Mouse (Mus musculus) forebrain, embryonic 10.5 days (tissue): ENCODE measurements at regions not wholly inside any gene's neighbourhood (a gene's known extent, or its start where the extent isn't known, plus 50 kb on each side); places are given as distances from the start of the nearest gene placed in this dataset.

ENCODE experiments used
- DNase-seq: peaks from one replicate; pipeline ENCODE4 v3.0.0-alpha.2; 2017; ENCODE audit warnings: low spot score; ENCODE audit errors: extremely low spot score
- H3K27ac ChIP-seq: fragments of 300-500 bp; sonication (generic); 2 replicates; pipeline ENCODE4 v1.5.1; 2016; ENCODE audit warnings: mild to moderate bottlenecking
- H3K27me3 ChIP-seq: fragments of 300-500 bp; sonication (generic); 2 replicates; pipeline ENCODE4 v1.6.1; 2016; ENCODE audit warnings: mild to moderate bottlenecking; ENCODE audit not compliant: poor library complexity, severe bottlenecking
- H3K36me3 ChIP-seq: fragments of 300-500 bp; sonication (generic); replicated peaks from 2 replicates; pipeline ENCODE4 v1.6.1; 2016; ENCODE audit warnings: mild to moderate bottlenecking, moderate library complexity
- H3K4me1 ChIP-seq: fragments of 300-500 bp; sonication (generic); 2 replicates; pipeline ENCODE4 v1.6.1; 2016
- H3K4me3 ChIP-seq: fragments of 300-500 bp; sonication (generic); 2 replicates; pipeline ENCODE4 v1.5.1; 2016; ENCODE audit warnings: mild to moderate bottlenecking, moderate library complexity
- H3K9me3 ChIP-seq: fragments of 300-500 bp; sonication (generic); 2 replicates; pipeline ENCODE4 v1.6.1; 2016; ENCODE audit warnings: mild to moderate bottlenecking, moderate library complexity
- WGBS: fragments of 180-500 bp; shearing (Covaris S2); methylation state at CpG from one replicate; pipeline ENCODE4 v1.1.7; 2016; 5-methylcytosine and 5-hydroxymethylcytosine counted together

- Histone ChIP-seq H3K4me3 (no peak overlapping the region), H3K27me3 (no peaks in the 10 kb centered on the region), H3K4me1 (no peaks in the 10 kb centered on the region), H3K27ac (no peak overlapping the region), H3K36me3 (no peaks in the 10 kb centered on the region), H3K9me3 (no peaks in the 10 kb centered on the region)
- 92% methylated on average over 3 of the region's 3 CpGs for WGBS
- DNase-seq: no peak
These were observed 51.5 kb upstream of the D7Ertd443e start for GRCm38 (mm10) chr7:134436917-134437316.

GRCm38 (mm10) chr7:134439281-134439680 is 53.8 kb upstream of the D7Ertd443e start:
- WGBS: 92% methylated on average over 5 of the region's 5 CpGs
- no peak overlapping the region for H3K27ac ChIP-seq

GRCm38 (mm10) chr7:134445008-134445806 is 59.7 kb upstream of the D7Ertd443e start:
- Histone ChIP-seq H3K27ac (no peak overlapping the region), H3K27me3 (no peaks in the 10 kb centered on the region), H3K36me3 (no peaks in the 10 kb centered on the region), H3K4me1 (0 out of 2 replicates have a peak, but pooled peaks cover 4% of the 10 kb centered on the region), H3K4me3 (no peak overlapping the region), H3K9me3 (no peaks in the 10 kb centered on the region)
- DNase-seq: no peak
- WGBS: 88% methylated on average over 8 of the region's 8 CpGs

More at GRCm38 (mm10) chr7:134439281-134439680, 53.8 kb upstream of the D7Ertd443e start:
- DNase-seq: no peak
- Histone ChIP-seq H3K27me3 (no peaks in the 10 kb centered on the region), H3K36me3 (no peaks in the 10 kb centered on the region), H3K9me3 (no peaks in the 10 kb centered on the region), H3K4me1 (0 out of 2 replicates have a peak, but pooled peaks cover 2% of the 10 kb centered on the region), H3K4me3 (no peak overlapping the region)

- 0 out of 2 replicates have a peak, but pooled peaks cover 4% of the 10 kb centered on the region for H3K4me1 ChIP-seq
These were observed 62.3 kb upstream of the D7Ertd443e start for GRCm38 (mm10) chr7:134447648-134448202.

GRCm38 (mm10) chr7:134448831-134449230 is 63.4 kb upstream of the D7Ertd443e start:
- H3K27me3 ChIP-seq: no peaks in the 10 kb centered on the region
- DNase-seq: no peak

More at GRCm38 (mm10) chr7:134447648-134448202, 62.3 kb upstream of the D7Ertd443e start:
- H3K36me3 ChIP-seq: no peaks in the 10 kb centered on the region
- no peaks in the 10 kb centered on the region for H3K9me3 ChIP-seq
- H3K4me3 ChIP-seq: no peak overlapping the region
- H3K27ac ChIP-seq: no peak overlapping the region
- DNase-seq: no peak
- H3K27me3 ChIP-seq: no peaks in the 10 kb centered on the region

GRCm38 (mm10) chr7:134462677-134463076 is 77.2 kb upstream of the D7Ertd443e start:
- 89% methylated on average over 3 of the region's 3 CpGs for WGBS
- Histone ChIP-seq H3K27me3 (no peaks in the 10 kb centered on the region), H3K9me3 (no peaks in the 10 kb centered on the region), H3K36me3 (no peaks in the 10 kb centered on the region), H3K27ac (no peak overlapping the region), H3K4me1 (0 out of 2 replicates have a peak, but pooled peaks cover 4% of the 10 kb centered on the region), H3K4me3 (no peak overlapping the region)
- no peak for DNase-seq

More at GRCm38 (mm10) chr7:134448831-134449230, 63.4 kb upstream of the D7Ertd443e start:
- Histone ChIP-seq H3K9me3 (peaks cover 4% of the 10 kb centered on the region; the same call in 1 of the 2 replicates), H3K4me3 (no peak overlapping the region), H3K36me3 (no peaks in the 10 kb centered on the region), H3K27ac (no peak overlapping the region), H3K4me1 (0 out of 2 replicates have a peak, but pooled peaks cover 4% of the 10 kb centered on the region)
- WGBS: 83% methylated on average over 2 of the region's 2 CpGs

GRCm38 (mm10) chr7:134463380-134463779 is 77.9 kb upstream of the D7Ertd443e start:
- DNase-seq: no peak
- 90% methylated on average over 4 of the region's 4 CpGs for WGBS
- no peak overlapping the region for H3K27ac ChIP-seq

GRCm38 (mm10) chr7:134467216-134467615 is 81.8 kb upstream of the D7Ertd443e start:
- H3K4me1 ChIP-seq: no peaks in the 10 kb centered on the region
- 91% methylated on average over 3 of the region's 3 CpGs for WGBS
- H3K9me3 ChIP-seq: no peaks in the 10 kb centered on the region
- H3K27ac ChIP-seq: no peak overlapping the region
- no peak overlapping the region for H3K4me3 ChIP-seq
- no peaks in the 10 kb centered on the region for H3K27me3 ChIP-seq
- DNase-seq: no peak
- no peaks in the 10 kb centered on the region for H3K36me3 ChIP-seq

More at GRCm38 (mm10) chr7:134463380-134463779, 77.9 kb upstream of the D7Ertd443e start:
- Histone ChIP-seq H3K36me3 (no peaks in the 10 kb centered on the region), H3K9me3 (no peaks in the 10 kb centered on the region), H3K4me3 (no peak overlapping the region), H3K27me3 (no peaks in the 10 kb centered on the region), H3K4me1 (0 out of 2 replicates have a peak, but pooled peaks cover 4% of the 10 kb centered on the region)

- no peaks in the 10 kb centered on the region for H3K4me1 ChIP-seq
- WGBS: 35% methylated on average over 2 of the region's 2 CpGs
- H3K9me3 ChIP-seq: no peaks in the 10 kb centered on the region
- DNase-seq: peak; percentile 17
- H3K27me3 ChIP-seq: no peaks in the 10 kb centered on the region
- no peak overlapping the region for H3K4me3 ChIP-seq
- no peaks in the 10 kb centered on the region for H3K36me3 ChIP-seq
- no peak overlapping the region for H3K27ac ChIP-seq
These were observed 85.8 kb upstream of the D7Ertd443e start for GRCm38 (mm10) chr7:134471286-134471685.

GRCm38 (mm10) chr7:134491326-134491725 is 105.9 kb upstream of the D7Ertd443e start:
- H3K9me3 ChIP-seq: no peaks in the 10 kb centered on the region
- 74% methylated on average over 4 of the region's 4 CpGs for WGBS

GRCm38 (mm10) chr7:134497219-134497618 is 111.8 kb upstream of the D7Ertd443e start:
- Histone ChIP-seq H3K27me3 (no peaks in the 10 kb centered on the region), H3K36me3 (no peaks in the 10 kb centered on the region), H3K4me1 (peaks cover 25% of the 10 kb centered on the region), H3K9me3 (no peaks in the 10 kb centered on the region), H3K4me3 (no peak overlapping the region), H3K27ac (no peak overlapping the region)
- DNase-seq: no peak
- 84% methylated on average over 11 of the region's 11 CpGs for WGBS

More at GRCm38 (mm10) chr7:134491326-134491725, 105.9 kb upstream of the D7Ertd443e start:
- no peak overlapping the region for H3K4me3 ChIP-seq
- H3K4me1 ChIP-seq: 0 out of 2 replicates have a peak, but pooled peaks cover 3% of the 10 kb centered on the region
- H3K27ac ChIP-seq: no peak overlapping the region
- H3K27me3 ChIP-seq: no peaks in the 10 kb centered on the region
- no peaks in the 10 kb centered on the region for H3K36me3 ChIP-seq
- no peak for DNase-seq

- 85% methylated on average over 4 of the region's 4 CpGs for WGBS
- no peak overlapping the region for H3K27ac ChIP-seq
- DNase-seq: no peak
- no peaks in the 10 kb centered on the region for H3K9me3 ChIP-seq
- H3K4me3 ChIP-seq: no peak overlapping the region
- no peaks in the 10 kb centered on the region for H3K27me3 ChIP-seq
- H3K36me3 ChIP-seq: no peaks in the 10 kb centered on the region
- H3K4me1 ChIP-seq: peaks cover 25% of the 10 kb centered on the region
These were observed 112.4 kb upstream of the D7Ertd443e start for GRCm38 (mm10) chr7:134497870-134498269.

- 81% methylated on average over 9 of the region's 9 CpGs for WGBS
- no peaks in the 10 kb centered on the region for H3K27me3 ChIP-seq
- DNase-seq: no peak
- H3K36me3 ChIP-seq: no peaks in the 10 kb centered on the region
- H3K4me3 ChIP-seq: no peak overlapping the region
- H3K9me3 ChIP-seq: no peaks in the 10 kb centered on the region
- H3K4me1 ChIP-seq: peaks cover 25% of the 10 kb centered on the region
- no peak overlapping the region for H3K27ac ChIP-seq
These were observed 113.3 kb upstream of the D7Ertd443e start for GRCm38 (mm10) chr7:134498716-134499115.
